In genomic region chr7:35211791-35212190, GRCm38 (mm10) we compare ENCODE assay signal across 20 mouse cellular contexts. TPM values are rescaled to one million over a fixed set of nuclear protein-coding genes. Genes with fewer than 3 reads are reported as not detected.
"Had no signal": no experiment of that assay in that cellular context is flagged by ENCODE, and none has a peak within 500 bp of the region (broad histone marks: within the 10 kb centered on the region; RNA-seq: fewer than 3 reads in every experiment).

No protein-coding gene starts in this region.

- H3K4me3 ChIP-seq: kidney, embryonic 15.5 days; left cerebral cortex, adult 2 months; liver, embryonic 13.5 days; megakaryocyte, embryonic 14.5 days; neural tube, embryonic 12.5 days; neural tube, embryonic 15.5 days; stomach, embryonic 15.5 days had no signal

- H3K27ac ChIP-seq: kidney, embryonic 15.5 days; left cerebral cortex, adult 2 months; liver, embryonic 13.5 days; neural tube, embryonic 12.5 days; neural tube, embryonic 15.5 days; stomach, embryonic 15.5 days had no signal

- H3K9ac ChIP-seq: kidney, embryonic 15.5 days; liver, embryonic 13.5 days; lung, embryonic 14.5 days; neural tube, embryonic 15.5 days; stomach, embryonic 15.5 days had no signal

- ATAC-seq: lung, postnatal 0 days had no signal

- H3K36me3 ChIP-seq: liver, embryonic 13.5 days; stomach, embryonic 15.5 days had no signal

- H3K4me1 ChIP-seq: liver, embryonic 13.5 days had no signal

- H3K27me3 ChIP-seq: neural tube, embryonic 12.5 days; neural tube, embryonic 15.5 days; stomach, embryonic 15.5 days had no signal

- H3K9me3 ChIP-seq: kidney, embryonic 15.5 days; liver, embryonic 13.5 days; megakaryocyte, embryonic 14.5 days; neural tube, embryonic 12.5 days; neural tube, embryonic 15.5 days; stomach, embryonic 15.5 days had no signal

- DNase-seq: kidney, postnatal 10 days; kidney, postnatal 36 days; layer of hippocampus, postnatal 36 days; liver, embryonic 13.5 days; lung, embryonic 14.5 days; lung, postnatal 36 days; midbrain, embryonic 14.5 days; right cerebral cortex, adult 18-20 months; right cerebral cortex, postnatal 14 days; right cerebral cortex, postnatal 4 days; thymus, postnatal 25 days had no signal

- H3K4me2 ChIP-seq: kidney, embryonic 15.5 days; liver, embryonic 13.5 days; lung, embryonic 14.5 days; midbrain, embryonic 11.5 days; neural tube, embryonic 12.5 days; neural tube, embryonic 15.5 days; stomach, embryonic 15.5 days had no signal

RNA-seq across cellular contexts. Expression of gene Slc7a10, which starts 25.6 kb away (rescaled TPM):
- polyA plus RNA-seq: liver, adult 2 months had no signal
